Mouse (Mus musculus): ENCODE measurements around the gene Sec23b. TPM values are rescaled to one million over a fixed set of nuclear protein-coding genes. Genes with fewer than 3 reads are reported as not detected.

Gene Sec23b
- polyA plus RNA-seq, 1 experiment from 2014 or later: 69.8 TPM

Small RNA genes within 50 kb of the gene (microRNA-seq; reads per million reads assigned to microRNA genes)
- not detected for gene Gm24823

Other genes starting within 250 kb of the Sec23b start
- not detected in 2 replicates for gene Ovol2, start 224.1 kb upstream of the Sec23b start, polyA plus RNA-seq (2014; fragmentation: Nextera tagmentation; extraction: Ambion mirVana)
- 24.0 and 25.5 TPM in 2 replicates for gene Kat14, start 187.2 kb upstream of the Sec23b start, polyA plus RNA-seq (2014; fragmentation: Nextera tagmentation; extraction: Ambion mirVana)
- 3.1 TPM in 1 of 2 replicates, not detected in the other for gene Pet117, start 187.2 kb upstream of the Sec23b start, polyA plus RNA-seq (2014; fragmentation: Nextera tagmentation; extraction: Ambion mirVana)
- 13.1 and 16.6 TPM in 2 replicates for gene Dzank1, start 28.8 kb upstream of the Sec23b start, polyA plus RNA-seq (2014; fragmentation: Nextera tagmentation; extraction: Ambion mirVana)
- gene Polr3f, start 28.5 kb upstream of the Sec23b start, polyA plus RNA-seq (2014; fragmentation: Nextera tagmentation; extraction: Ambion mirVana): 25.6 and 31.7 TPM in 2 replicates
- gene Rbbp9, start 5.4 kb upstream of the Sec23b start, polyA plus RNA-seq (2014; fragmentation: Nextera tagmentation; extraction: Ambion mirVana): 55.6 and 64.4 TPM in 2 replicates
- 55.4 and 70.5 TPM in 2 replicates for gene Smim26, start 37.8 kb downstream of the Sec23b start, polyA plus RNA-seq (2014; fragmentation: Nextera tagmentation; extraction: Ambion mirVana)
- gene Dtd1, start 43.7 kb downstream of the Sec23b start, polyA plus RNA-seq (2014; fragmentation: Nextera tagmentation; extraction: Ambion mirVana): 118 and 146 TPM in 2 replicates